Mouse (Mus musculus): ENCODE measurements around the gene Dcun1d1.

Dcun1d1 gene

DNA sequence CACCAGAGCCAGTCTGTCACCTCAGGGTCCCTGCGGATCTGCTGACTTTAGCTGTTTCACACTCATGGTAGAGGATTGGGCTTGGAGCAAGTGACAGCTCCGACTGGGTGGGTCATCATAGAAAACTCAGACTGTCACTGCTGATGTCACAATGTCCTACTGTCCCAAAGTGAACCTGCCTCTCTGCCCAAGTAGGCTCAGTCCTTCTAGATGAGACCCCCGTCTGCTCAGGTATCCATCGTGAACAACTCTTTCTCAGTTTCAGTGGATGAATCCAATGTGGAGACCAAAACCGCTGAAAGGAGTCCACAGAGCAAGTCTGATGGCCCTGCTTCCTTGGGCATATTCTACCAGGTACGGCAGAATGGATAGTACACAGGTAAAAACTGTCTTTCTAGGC lies at the start of gene Dcun1d1:
Dcun1d1 (minus strand) TSS at position 101 of the 400 bp plus-strand sequence.
- H3K4me3 ChIP-seq (replicated peaks; ENCODE audit: low read length) = no peak within 1 kb of the TSS
- no peaks in the 10 kb centered on the region for H3K9me3 ChIP-seq (ENCODE audit: low read length)
- peaks cover 29% of the 10 kb centered on the region for H3K36me3 ChIP-seq (ENCODE audit: insufficient read depth, low read length)
- no peaks in the 10 kb centered on the region for H3K27me3 ChIP-seq (ENCODE audit: insufficient read depth, low read length)
- peaks cover 34% of the 10 kb centered on the region for H3K4me1 ChIP-seq (replicated peaks; ENCODE audit: low read depth, low read length)
- no peak for TF ChIP-seq CTCF (conservative IDR thresholded peaks at IDR 0.05; ENCODE audit: low read length)
- no peak for TF ChIP-seq NANOG (IDR thresholded peaks at IDR 0.05; ENCODE audit: borderline replicate concordance, low read length)
- TF ChIP-seq POU5F1 (IDR thresholded peaks at IDR 0.05; ENCODE audit: borderline replicate concordance, low read length) = no peak

DNA sequence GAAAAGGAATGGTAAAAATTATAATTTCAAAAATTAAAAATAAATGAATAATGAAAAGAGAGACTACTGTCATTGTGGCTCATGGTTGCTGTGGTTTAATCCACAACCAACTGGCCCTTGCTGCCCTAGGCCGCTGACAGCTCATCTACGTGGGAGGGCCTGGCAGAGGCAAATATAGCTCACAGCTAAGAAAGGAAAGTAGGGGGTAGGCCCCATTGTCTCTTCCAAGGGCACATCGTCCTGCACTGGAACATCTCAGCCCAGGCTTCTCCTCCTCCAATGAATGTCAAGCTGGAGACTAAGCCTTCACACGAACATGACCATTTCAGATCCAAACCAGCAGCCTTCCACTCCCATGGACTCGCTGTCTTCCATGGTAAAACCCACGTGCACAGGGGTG lies 49.0 kb upstream of the Dcun1d1 start:
- H3K36me3 ChIP-seq (ENCODE audit: insufficient read depth, low read length) = peaks cover 85% of the 10 kb centered on the region
- H3K9me3 ChIP-seq (ENCODE audit: low read length) = no peaks in the 10 kb centered on the region
- TF ChIP-seq CTCF (conservative IDR thresholded peaks at IDR 0.05; ENCODE audit: low read length) (no peak), NANOG (IDR thresholded peaks at IDR 0.05; ENCODE audit: borderline replicate concordance, low read length) (no peak), POU5F1 (IDR thresholded peaks at IDR 0.05; ENCODE audit: borderline replicate concordance, low read length) (no peak)
- no peaks in the 10 kb centered on the region for H3K27me3 ChIP-seq (ENCODE audit: insufficient read depth, low read length)
- H3K4me3 ChIP-seq (replicated peaks; ENCODE audit: low read length) = no peak overlapping the region
- no peaks in the 10 kb centered on the region for H3K4me1 ChIP-seq (replicated peaks; ENCODE audit: low read depth, low read length)

DNA sequence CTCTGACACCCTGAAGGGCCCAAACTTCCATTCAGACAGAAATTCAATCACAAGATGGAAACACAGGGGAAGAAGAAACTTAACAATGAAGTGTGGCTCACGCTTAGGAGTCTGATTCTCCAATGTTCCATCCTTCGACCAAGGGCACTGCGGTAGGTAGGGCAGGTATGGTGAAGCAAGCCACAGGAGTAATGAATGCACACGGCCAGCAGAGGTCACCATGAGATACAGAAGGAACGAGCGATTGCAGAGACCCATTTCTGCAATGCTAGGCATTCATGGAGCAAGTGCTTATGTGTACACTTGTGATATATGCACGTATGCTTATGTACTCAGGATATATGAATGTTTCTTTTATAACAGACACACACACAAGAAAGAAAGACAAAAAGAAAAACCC lies 36.3 kb upstream of the Dcun1d1 start:
- Histone ChIP-seq H3K27me3 (ENCODE audit: insufficient read depth, low read length) (no peaks in the 10 kb centered on the region), H3K4me1 (replicated peaks; ENCODE audit: low read depth, low read length) (peaks cover 17% of the 10 kb centered on the region), H3K4me3 (replicated peaks; ENCODE audit: low read length) (peak overlapping the region; percentile 60; the same call in 1 of the 2 replicates), H3K36me3 (ENCODE audit: insufficient read depth, low read length) (peaks cover 70% of the 10 kb centered on the region), H3K9me3 (ENCODE audit: low read length) (no peaks in the 10 kb centered on the region)
- TF ChIP-seq NANOG (IDR thresholded peaks at IDR 0.05; ENCODE audit: borderline replicate concordance, low read length) (no peak), CTCF (conservative IDR thresholded peaks at IDR 0.05; ENCODE audit: low read length) (peak; percentile 71)

DNA sequence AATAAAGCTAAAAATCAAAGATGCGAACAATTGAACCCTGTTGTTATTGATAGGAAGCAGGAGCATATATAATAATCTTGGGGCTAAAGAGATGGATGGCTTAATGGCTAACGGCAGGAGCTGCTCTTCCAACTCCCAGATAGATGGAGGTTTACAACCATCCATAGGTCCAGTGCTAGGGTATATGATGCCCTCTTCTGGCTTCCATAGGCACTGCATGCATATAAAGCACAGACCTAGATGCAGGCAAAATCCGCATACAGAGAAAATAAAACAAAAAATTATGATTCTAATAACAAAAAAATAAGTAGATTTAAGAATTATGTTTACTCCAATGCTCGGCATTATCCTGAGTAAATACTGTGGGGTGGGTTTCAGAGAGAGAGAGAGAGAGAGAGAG lies 35.7 kb upstream of the Dcun1d1 start:
- H3K36me3 ChIP-seq (ENCODE audit: insufficient read depth, low read length) = peaks cover 71% of the 10 kb centered on the region
- no peaks in the 10 kb centered on the region for H3K27me3 ChIP-seq (ENCODE audit: insufficient read depth, low read length)
- no peak overlapping the region for H3K4me3 ChIP-seq (replicated peaks; ENCODE audit: low read length)
- no peaks in the 10 kb centered on the region for H3K9me3 ChIP-seq (ENCODE audit: low read length)
- TF ChIP-seq CTCF (conservative IDR thresholded peaks at IDR 0.05; ENCODE audit: low read length) (peak; percentile 58), POU5F1 (IDR thresholded peaks at IDR 0.05; ENCODE audit: borderline replicate concordance, low read length) (no peak)
- peaks cover 17% of the 10 kb centered on the region for H3K4me1 ChIP-seq (replicated peaks; ENCODE audit: low read depth, low read length)

DNA sequence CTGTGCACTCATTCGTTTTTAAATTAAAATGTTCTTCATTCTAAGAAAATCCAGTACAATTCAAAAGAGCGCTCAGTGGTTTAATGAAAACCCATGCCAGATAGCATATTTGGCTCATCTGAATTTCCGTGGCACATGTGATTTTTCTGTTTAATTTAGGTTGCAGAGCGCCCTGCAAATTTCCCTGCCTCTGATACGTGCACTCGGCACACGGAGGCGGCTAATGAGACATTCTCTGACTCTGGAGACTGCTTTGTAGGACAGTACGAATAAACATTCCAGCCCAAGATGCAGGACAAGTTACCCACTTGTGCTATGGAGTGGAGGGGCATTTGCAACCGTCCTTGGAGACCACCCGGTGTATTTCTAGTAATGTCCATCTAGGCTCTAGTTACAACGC lies 33.9 kb upstream of the Dcun1d1 start:
- no peaks in the 10 kb centered on the region for H3K9me3 ChIP-seq (ENCODE audit: low read length)
- peaks cover 17% of the 10 kb centered on the region for H3K4me1 ChIP-seq (replicated peaks; ENCODE audit: low read depth, low read length)
- H3K27me3 ChIP-seq (ENCODE audit: insufficient read depth, low read length) = no peaks in the 10 kb centered on the region
- H3K4me3 ChIP-seq (replicated peaks; ENCODE audit: low read length) = no peak overlapping the region
- H3K36me3 ChIP-seq (ENCODE audit: insufficient read depth, low read length) = peaks cover 68% of the 10 kb centered on the region
- TF ChIP-seq NANOG (IDR thresholded peaks at IDR 0.05; ENCODE audit: borderline replicate concordance, low read length) (no peak), CTCF (conservative IDR thresholded peaks at IDR 0.05; ENCODE audit: low read length) (no peak), POU5F1 (IDR thresholded peaks at IDR 0.05; ENCODE audit: borderline replicate concordance, low read length) (no peak)

DNA sequence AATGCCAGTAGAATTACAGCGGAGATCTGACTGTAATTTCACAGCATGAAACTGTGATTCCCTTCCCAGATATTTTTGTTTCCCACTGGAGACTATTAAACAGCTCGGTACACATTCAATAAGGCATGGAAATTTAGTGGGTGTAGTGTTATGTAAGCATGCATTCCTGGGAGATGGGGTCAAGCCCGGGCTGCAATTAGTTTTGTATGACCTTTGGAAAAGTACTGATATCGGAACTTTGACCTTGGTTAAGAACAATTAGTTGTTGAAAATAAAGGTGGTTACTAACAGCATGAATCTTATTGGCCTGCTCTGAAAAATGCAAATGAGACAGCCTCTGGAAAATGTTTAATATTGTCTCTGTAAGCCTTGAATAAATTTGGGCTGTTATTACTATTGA lies 33.2 kb upstream of the Dcun1d1 start:
- Histone ChIP-seq H3K4me3 (replicated peaks; ENCODE audit: low read length) (no peak overlapping the region), H3K9me3 (ENCODE audit: low read length) (no peaks in the 10 kb centered on the region), H3K4me1 (replicated peaks; ENCODE audit: low read depth, low read length) (peaks cover 17% of the 10 kb centered on the region), H3K27me3 (ENCODE audit: insufficient read depth, low read length) (no peaks in the 10 kb centered on the region), H3K36me3 (ENCODE audit: insufficient read depth, low read length) (peaks cover 61% of the 10 kb centered on the region)
- TF ChIP-seq NANOG (IDR thresholded peaks at IDR 0.05; ENCODE audit: borderline replicate concordance, low read length) (no peak), POU5F1 (IDR thresholded peaks at IDR 0.05; ENCODE audit: borderline replicate concordance, low read length) (no peak), CTCF (conservative IDR thresholded peaks at IDR 0.05; ENCODE audit: low read length) (no peak)

DNA sequence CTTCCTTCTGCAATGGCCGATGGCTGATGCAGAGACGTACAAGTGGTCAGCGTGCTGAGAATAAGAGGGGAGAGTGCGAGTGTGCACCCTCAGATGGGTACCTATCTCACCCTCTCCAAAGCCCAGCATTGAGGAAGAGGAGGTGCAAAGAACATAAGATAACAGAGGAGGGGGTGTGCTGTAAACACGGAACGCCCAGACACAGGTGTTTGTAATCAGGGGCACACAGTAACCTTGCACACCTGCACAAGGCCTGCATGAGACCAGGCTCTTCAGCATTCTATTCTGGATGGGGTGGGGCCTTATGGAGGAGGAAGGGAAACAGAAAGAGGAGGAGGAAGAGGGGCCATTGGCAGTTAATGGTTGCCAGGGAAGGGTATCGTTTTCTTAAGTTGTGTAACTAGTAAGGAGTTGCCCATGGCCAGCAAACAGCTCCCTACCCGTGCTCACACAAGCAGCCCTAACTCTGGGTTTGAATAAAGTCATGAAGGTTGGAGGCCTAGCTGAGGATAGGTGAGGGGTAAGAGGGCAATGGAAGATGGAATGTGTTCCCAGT lies 30.2 kb upstream of the Dcun1d1 start:
- no peak overlapping the region for H3K4me3 ChIP-seq (replicated peaks; ENCODE audit: low read length)
- no peaks in the 10 kb centered on the region for H3K27me3 ChIP-seq (ENCODE audit: insufficient read depth, low read length)
- H3K9me3 ChIP-seq (ENCODE audit: low read length) = no peaks in the 10 kb centered on the region
- peaks cover 67% of the 10 kb centered on the region for H3K36me3 ChIP-seq (ENCODE audit: insufficient read depth, low read length)
- TF ChIP-seq POU5F1 (IDR thresholded peaks at IDR 0.05; ENCODE audit: borderline replicate concordance, low read length) (no peak), CTCF (conservative IDR thresholded peaks at IDR 0.05; ENCODE audit: low read length) (no peak), NANOG (IDR thresholded peaks at IDR 0.05; ENCODE audit: borderline replicate concordance, low read length) (no peak)
- H3K4me1 ChIP-seq (replicated peaks; ENCODE audit: low read depth, low read length) = no peaks in the 10 kb centered on the region

DNA sequence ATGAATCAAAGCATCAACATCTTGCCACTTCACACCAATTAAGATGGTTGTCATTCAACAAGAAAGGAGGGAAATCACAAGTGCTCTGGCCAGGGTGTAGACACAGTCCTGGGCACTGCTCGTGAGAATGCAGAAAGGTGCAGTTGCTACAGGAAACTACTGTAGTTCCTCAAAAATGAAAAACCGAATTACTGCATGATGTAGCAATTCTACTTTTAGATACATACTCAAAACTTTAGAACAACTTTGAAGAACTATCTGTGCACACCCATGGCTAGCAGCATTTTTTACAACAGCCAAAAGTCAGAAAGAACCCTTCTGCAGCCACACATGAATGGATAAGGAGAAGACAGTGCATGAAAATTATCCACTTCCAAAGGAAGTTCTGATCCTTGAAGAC lies 29.2 kb upstream of the Dcun1d1 start:
- H3K9me3 ChIP-seq (ENCODE audit: low read length) = no peaks in the 10 kb centered on the region
- peaks cover 66% of the 10 kb centered on the region for H3K36me3 ChIP-seq (ENCODE audit: insufficient read depth, low read length)
- TF ChIP-seq POU5F1 (IDR thresholded peaks at IDR 0.05; ENCODE audit: borderline replicate concordance, low read length) (no peak), NANOG (IDR thresholded peaks at IDR 0.05; ENCODE audit: borderline replicate concordance, low read length) (no peak), CTCF (conservative IDR thresholded peaks at IDR 0.05; ENCODE audit: low read length) (no peak)
- no peaks in the 10 kb centered on the region for H3K27me3 ChIP-seq (ENCODE audit: insufficient read depth, low read length)
- no peak overlapping the region for H3K4me3 ChIP-seq (replicated peaks; ENCODE audit: low read length)
- H3K4me1 ChIP-seq (replicated peaks; ENCODE audit: low read depth, low read length) = no peaks in the 10 kb centered on the region

DNA sequence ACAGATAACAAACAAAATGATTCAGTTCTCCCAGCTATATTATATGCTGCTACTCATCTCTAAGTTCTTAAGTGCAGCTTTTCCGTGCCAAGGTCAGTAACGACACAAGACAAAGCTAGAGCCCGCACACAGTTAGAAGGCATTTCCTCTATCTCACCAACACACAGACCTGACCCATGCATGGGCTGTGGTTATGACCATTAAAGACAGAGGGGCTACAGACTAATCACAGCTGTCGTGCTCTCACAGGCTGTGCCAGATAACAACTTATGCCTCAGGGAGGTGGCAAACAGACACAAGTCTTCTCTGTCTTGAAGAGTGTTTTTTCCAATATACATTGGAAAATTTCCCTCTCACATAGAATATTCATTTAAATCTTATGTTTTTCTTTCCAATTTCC lies 27.7 kb upstream of the Dcun1d1 start:
- no peaks in the 10 kb centered on the region for H3K9me3 ChIP-seq (ENCODE audit: low read length)
- TF ChIP-seq POU5F1 (IDR thresholded peaks at IDR 0.05; ENCODE audit: borderline replicate concordance, low read length) (no peak), NANOG (IDR thresholded peaks at IDR 0.05; ENCODE audit: borderline replicate concordance, low read length) (no peak), CTCF (conservative IDR thresholded peaks at IDR 0.05; ENCODE audit: low read length) (no peak)
- peaks cover 68% of the 10 kb centered on the region for H3K36me3 ChIP-seq (ENCODE audit: insufficient read depth, low read length)
- no peak overlapping the region for H3K4me3 ChIP-seq (replicated peaks; ENCODE audit: low read length)
- no peaks in the 10 kb centered on the region for H3K27me3 ChIP-seq (ENCODE audit: insufficient read depth, low read length)
- no peaks in the 10 kb centered on the region for H3K4me1 ChIP-seq (replicated peaks; ENCODE audit: low read depth, low read length)
